Mouse (Mus musculus): Measurements from ENCODE around the gene Mrrf. TPM values are rescaled to one million over a fixed set of nuclear protein-coding genes. Genes with fewer than 3 reads are reported as not detected.
A peak's percentile ranks its signal among the peaks of the same experiment; 100 is the strongest.

Gene Mrrf
- total RNA-seq (2021) (10 to 100 TPM; 36.2 to 46.8 TPM), polyA plus RNA-seq (2012; rRNA removed) (70.1 and 71.7 TPM in 2 replicates)
- long read RNA-seq, transcript Mrrf-201 (7 exons, 2,623 nt) = major isoform, 47 of 52 reads
- long read RNA-seq, partial matches to known transcripts = 3 of 52 reads
- long read RNA-seq, other reads (novel, unspliced or antisense) = 2 of 52 reads

GRCm38 (mm10) chr2:36136300-36136941 is at the start of gene Mrrf, which contains the start of gene Rbm18:
Mrrf (plus strand) TSS chr2:36136389.
Rbm18 (minus strand) TSS chr2:36136773.
- H3K27ac ChIP-seq = peak within 1 kb of the TSS; percentile 100
- H3K79me2 ChIP-seq (replicated peaks; ENCODE audit: control insufficient read depth, insufficient read depth, low read length) = peaks cover 2% of the 10 kb centered on the region
- H3K9ac ChIP-seq (ENCODE audit: low read depth, low read length) = peak within 1 kb of the TSS; percentile 78
- no peaks in the 10 kb centered on the region for H3K27me3 ChIP-seq (ENCODE audit: control insufficient read depth, insufficient read depth, low read length)
- TF ChIP-seq EP300 (IDR thresholded peaks at IDR 0.05; ENCODE audit: insufficient read depth, low read depth, low read length) (peak; percentile 42; the same call in 1 of the 2 replicates), POLR2A (IDR thresholded peaks at IDR 0.05; ENCODE audit: insufficient read depth, low read depth, low read length) (peak; percentile 69; the same call in 1 of the 2 replicates), CTCF (IDR thresholded peaks at IDR 0.05) (no peak)
- peaks cover 13% of the 10 kb centered on the region for H3K4me1 ChIP-seq (ENCODE audit: control insufficient read depth, insufficient read depth, low read length)
- peak within 1 kb of the TSS; percentile 89 for H3K4me3 ChIP-seq
- 1% methylated on average over 50 of the region's 50 CpGs for WGBS
- DNase-seq = peak; percentile 96 to 97
- peaks cover 46% of the 10 kb centered on the region for H3K36me3 ChIP-seq (ENCODE audit: control insufficient read depth, insufficient read depth, low read length)
- intact Hi-C loops (cut with DNase I) = loop anchor here (2.0 to 5.0 kb wide), 3 partner anchors 76 to 124 kb away; partner anchors contain the start of genes Morn5 and Ndufa8

- DNase-seq = no peak
- H3K4me3 ChIP-seq = no peak overlapping the region
- H3K36me3 ChIP-seq (ENCODE audit: control insufficient read depth, insufficient read depth, low read length) = no peaks in the 10 kb centered on the region
- peaks cover 3% of the 10 kb centered on the region for H3K4me1 ChIP-seq (ENCODE audit: control insufficient read depth, insufficient read depth, low read length)
- H3K9ac ChIP-seq (ENCODE audit: low read depth, low read length) = no peak overlapping the region
- H3K79me2 ChIP-seq (replicated peaks; ENCODE audit: control insufficient read depth, insufficient read depth, low read length) = no peaks in the 10 kb centered on the region
- 51% methylated on average over 3 of the region's 3 CpGs for WGBS
- peaks cover 6% of the 10 kb centered on the region for H3K27me3 ChIP-seq (ENCODE audit: control insufficient read depth, insufficient read depth, low read length)
- TF ChIP-seq EP300 (IDR thresholded peaks at IDR 0.05; ENCODE audit: insufficient read depth, low read depth, low read length) = no peak
- TF ChIP-seq CTCF (IDR thresholded peaks at IDR 0.05) = no peak
- TF ChIP-seq POLR2A (IDR thresholded peaks at IDR 0.05; ENCODE audit: insufficient read depth, low read depth, low read length) = no peak
- intact Hi-C loops (cut with DNase I) = no loop called here
- H3K27ac ChIP-seq = no peak overlapping the region
Measured at GRCm38 (mm10) chr2:36089190-36089589, 47.0 kb upstream of the Mrrf start.

GRCm38 (mm10) chr2:36090853-36091741 is 45.1 kb upstream of the Mrrf start:
- WGBS = 30% methylated on average over 70 of the region's 70 CpGs
- Histone ChIP-seq H3K4me3 (peak overlapping the region; percentile 5; the same call in 1 of the 2 replicates), H3K27me3 (ENCODE audit: control insufficient read depth, insufficient read depth, low read length) (peaks cover 6% of the 10 kb centered on the region), H3K36me3 (ENCODE audit: control insufficient read depth, insufficient read depth, low read length) (no peaks in the 10 kb centered on the region), H3K9ac (ENCODE audit: low read depth, low read length) (no peak overlapping the region), H3K27ac (no peak overlapping the region), H3K4me1 (ENCODE audit: control insufficient read depth, insufficient read depth, low read length) (no peaks in the 10 kb centered on the region), H3K79me2 (replicated peaks; ENCODE audit: control insufficient read depth, insufficient read depth, low read length) (no peaks in the 10 kb centered on the region)
- intact Hi-C loops (cut with DNase I) = no loop called here
- TF ChIP-seq POLR2A (IDR thresholded peaks at IDR 0.05; ENCODE audit: insufficient read depth, low read depth, low read length) (no peak), EP300 (IDR thresholded peaks at IDR 0.05; ENCODE audit: insufficient read depth, low read depth, low read length) (no peak), CTCF (IDR thresholded peaks at IDR 0.05) (no peak)
- peak in 1 of 2 experiments; percentile 54 for DNase-seq

- TF ChIP-seq EP300 (IDR thresholded peaks at IDR 0.05; ENCODE audit: insufficient read depth, low read depth, low read length) (no peak), CTCF (IDR thresholded peaks at IDR 0.05) (no peak), POLR2A (IDR thresholded peaks at IDR 0.05; ENCODE audit: insufficient read depth, low read depth, low read length) (no peak)
Measured at GRCm38 (mm10) chr2:36092748-36093147, 43.4 kb upstream of the Mrrf start.

GRCm38 (mm10) chr2:36093301-36093700 is 42.9 kb upstream of the Mrrf start:
- no peak overlapping the region for H3K9ac ChIP-seq (ENCODE audit: low read depth, low read length)
- DNase-seq = no peak
- H3K36me3 ChIP-seq (ENCODE audit: control insufficient read depth, insufficient read depth, low read length) = no peaks in the 10 kb centered on the region
- H3K4me3 ChIP-seq = no peak overlapping the region
- no peak for TF ChIP-seq EP300 (IDR thresholded peaks at IDR 0.05; ENCODE audit: insufficient read depth, low read depth, low read length)
- no peak for TF ChIP-seq POLR2A (IDR thresholded peaks at IDR 0.05; ENCODE audit: insufficient read depth, low read depth, low read length)
- WGBS = 57% methylated on average over 7 of the region's 7 CpGs
- no peaks in the 10 kb centered on the region for H3K79me2 ChIP-seq (replicated peaks; ENCODE audit: control insufficient read depth, insufficient read depth, low read length)
- intact Hi-C loops (cut with DNase I) = no loop called here
- H3K27me3 ChIP-seq (ENCODE audit: control insufficient read depth, insufficient read depth, low read length) = peaks cover 6% of the 10 kb centered on the region
- H3K4me1 ChIP-seq (ENCODE audit: control insufficient read depth, insufficient read depth, low read length) = no peaks in the 10 kb centered on the region
- H3K27ac ChIP-seq = no peak overlapping the region

More at GRCm38 (mm10) chr2:36092748-36093147, 43.4 kb upstream of the Mrrf start:
- DNase-seq = no peak
- no peaks in the 10 kb centered on the region for H3K4me1 ChIP-seq (ENCODE audit: control insufficient read depth, insufficient read depth, low read length)
- intact Hi-C loops (cut with DNase I) = no loop called here
- no peaks in the 10 kb centered on the region for H3K36me3 ChIP-seq (ENCODE audit: control insufficient read depth, insufficient read depth, low read length)
- no peak overlapping the region for H3K4me3 ChIP-seq
- H3K27me3 ChIP-seq (ENCODE audit: control insufficient read depth, insufficient read depth, low read length) = peaks cover 6% of the 10 kb centered on the region
- H3K9ac ChIP-seq (ENCODE audit: low read depth, low read length) = no peak overlapping the region
- H3K79me2 ChIP-seq (replicated peaks; ENCODE audit: control insufficient read depth, insufficient read depth, low read length) = no peaks in the 10 kb centered on the region
- no peak overlapping the region for H3K27ac ChIP-seq
- WGBS = 31% methylated on average over 4 of the region's 4 CpGs
